Mouse (Mus musculus): ENCODE measurements at regions not wholly inside any gene's neighbourhood (a gene's known extent, or its start where the extent isn't known, plus 50 kb on each side); places are given as distances from the start of the nearest gene placed in this dataset.

DNA sequence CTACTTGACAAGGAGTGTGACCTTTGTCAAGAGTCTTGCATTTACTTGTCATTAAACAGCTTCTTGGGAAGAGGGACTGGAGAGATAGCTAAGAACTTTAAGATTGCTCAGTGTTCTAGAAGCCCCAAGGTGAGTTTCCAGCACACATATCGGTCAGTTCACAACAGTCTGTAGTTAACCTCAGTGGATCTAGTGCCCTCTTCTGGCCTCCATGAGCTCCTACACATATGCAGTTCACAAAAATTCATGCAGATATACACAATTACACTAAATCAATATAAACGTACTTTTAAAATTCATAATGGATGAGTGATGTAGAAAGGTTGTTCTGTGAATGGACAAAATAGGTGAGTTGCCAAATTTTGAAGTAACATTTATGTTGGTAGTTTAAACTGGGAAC lies 77.1 kb downstream of the Spry2 start:
- ATAC-seq (ENCODE audit: low FRiP score, low read depth) (no peak), DNase-seq (ENCODE audit: low spot score) (no peak)
- 97% methylated on average over 2 of the region's 2 CpGs for WGBS
- H3K4me1 ChIP-seq (ENCODE audit: control insufficient read depth, insufficient read depth, low read length) = peaks cover 3% of the 10 kb centered on the region; the same call in 1 of the 2 replicates
- H3K36me3 ChIP-seq (ENCODE audit: control insufficient read depth, insufficient read depth, low read length) = no peaks in the 10 kb centered on the region
- no peaks in the 10 kb centered on the region for H3K9me3 ChIP-seq (ENCODE audit: control insufficient read depth, low read length)
- no peak overlapping the region for H3K4me3 ChIP-seq (replicated peaks; ENCODE audit: low read length)
- H3K4me2 ChIP-seq (replicated peaks; ENCODE audit: low read depth, low read length, severe bottlenecking) = no peak overlapping the region
- no peak overlapping the region for H3K27ac ChIP-seq (replicated peaks; ENCODE audit: low read depth, low read length)
- H3K9ac ChIP-seq (ENCODE audit: low read depth, low read length, severe bottlenecking) = no peak overlapping the region
- no peaks in the 10 kb centered on the region for H3K27me3 ChIP-seq (ENCODE audit: control insufficient read depth, insufficient read depth, low read length)
- no peak for TF ChIP-seq POLR2A (IDR thresholded peaks at IDR 0.05; ENCODE audit: borderline replicate concordance, extremely low read depth, insufficient read depth, insufficient read length)

DNA sequence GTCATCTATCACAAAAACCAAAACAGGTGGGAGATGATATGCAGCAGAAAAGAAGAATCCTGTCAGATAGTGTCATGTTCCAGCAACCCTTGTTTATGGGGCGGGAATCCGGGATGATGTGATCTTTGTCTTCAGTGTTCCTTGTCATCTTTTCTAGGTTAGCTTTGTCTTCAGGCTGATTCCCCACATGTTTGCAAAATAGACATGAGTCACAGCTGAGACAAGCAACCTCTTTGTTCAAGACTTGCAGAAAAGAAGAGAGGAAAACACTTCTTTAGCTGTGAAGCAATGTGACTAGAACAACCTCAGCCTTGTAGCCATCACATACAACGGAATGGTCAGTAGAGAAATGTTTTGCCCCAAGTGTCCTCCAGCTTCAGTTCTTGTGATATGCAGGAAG lies 77.8 kb downstream of the Spry2 start:
- no peak overlapping the region for H3K4me3 ChIP-seq (replicated peaks; ENCODE audit: low read length)
- H3K27me3 ChIP-seq (ENCODE audit: control insufficient read depth, insufficient read depth, low read length) = no peaks in the 10 kb centered on the region
- H3K9ac ChIP-seq (ENCODE audit: low read depth, low read length, severe bottlenecking) = no peak overlapping the region
- no peaks in the 10 kb centered on the region for H3K36me3 ChIP-seq (ENCODE audit: control insufficient read depth, insufficient read depth, low read length)
- no peak for TF ChIP-seq POLR2A (IDR thresholded peaks at IDR 0.05; ENCODE audit: borderline replicate concordance, extremely low read depth, insufficient read depth, insufficient read length)
- peaks cover 3% of the 10 kb centered on the region; the same call in 1 of the 2 replicates for H3K4me1 ChIP-seq (ENCODE audit: control insufficient read depth, insufficient read depth, low read length)
- DNase-seq (ENCODE audit: low spot score) (no peak), ATAC-seq (ENCODE audit: low FRiP score, low read depth) (no peak)
- H3K27ac ChIP-seq (replicated peaks; ENCODE audit: low read depth, low read length) = no peak overlapping the region
- WGBS = 90% methylated on average over 3 of the region's 3 CpGs
- no peaks in the 10 kb centered on the region for H3K9me3 ChIP-seq (ENCODE audit: control insufficient read depth, low read length)
- H3K4me2 ChIP-seq (replicated peaks; ENCODE audit: low read depth, low read length, severe bottlenecking) = no peak overlapping the region

DNA sequence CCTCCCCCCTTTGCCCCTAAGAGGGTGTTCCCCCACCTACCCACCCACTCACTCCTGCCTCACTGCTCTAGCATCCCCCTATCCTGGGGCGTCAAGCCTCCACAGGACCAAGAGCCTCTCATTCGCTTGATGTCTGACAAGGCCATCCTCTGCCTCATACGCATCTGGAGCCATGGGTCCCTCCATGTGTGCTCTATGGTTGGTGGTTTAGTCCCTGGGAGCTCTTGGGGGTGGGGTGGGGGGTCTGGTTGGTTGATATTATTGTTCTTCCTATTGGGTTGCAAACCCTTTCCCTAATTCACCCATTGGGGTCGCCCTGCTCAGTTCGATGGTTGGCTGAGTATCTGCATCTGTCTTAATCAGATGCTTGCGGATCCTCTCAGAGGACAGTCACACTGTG lies 79.1 kb downstream of the Spry2 start:
- Histone ChIP-seq H3K4me3 (replicated peaks; ENCODE audit: low read length) (no peak overlapping the region), H3K27me3 (ENCODE audit: control insufficient read depth, insufficient read depth, low read length) (no peaks in the 10 kb centered on the region), H3K27ac (replicated peaks; ENCODE audit: low read depth, low read length) (no peak overlapping the region), H3K9ac (ENCODE audit: low read depth, low read length, severe bottlenecking) (no peak overlapping the region), H3K4me2 (replicated peaks; ENCODE audit: low read depth, low read length, severe bottlenecking) (no peak overlapping the region), H3K4me1 (ENCODE audit: control insufficient read depth, insufficient read depth, low read length) (peaks cover 3% of the 10 kb centered on the region; the same call in 1 of the 2 replicates), H3K9me3 (ENCODE audit: control insufficient read depth, low read length) (no peaks in the 10 kb centered on the region), H3K36me3 (ENCODE audit: control insufficient read depth, insufficient read depth, low read length) (no peaks in the 10 kb centered on the region)
- TF ChIP-seq POLR2A (IDR thresholded peaks at IDR 0.05; ENCODE audit: borderline replicate concordance, extremely low read depth, insufficient read depth, insufficient read length) = no peak
- no peak for ATAC-seq (ENCODE audit: low FRiP score, low read depth)
- no peak for DNase-seq (ENCODE audit: low spot score)
- 95% methylated on average over 6 of the region's 6 CpGs for whole genome bisulfite sequencing

DNA sequence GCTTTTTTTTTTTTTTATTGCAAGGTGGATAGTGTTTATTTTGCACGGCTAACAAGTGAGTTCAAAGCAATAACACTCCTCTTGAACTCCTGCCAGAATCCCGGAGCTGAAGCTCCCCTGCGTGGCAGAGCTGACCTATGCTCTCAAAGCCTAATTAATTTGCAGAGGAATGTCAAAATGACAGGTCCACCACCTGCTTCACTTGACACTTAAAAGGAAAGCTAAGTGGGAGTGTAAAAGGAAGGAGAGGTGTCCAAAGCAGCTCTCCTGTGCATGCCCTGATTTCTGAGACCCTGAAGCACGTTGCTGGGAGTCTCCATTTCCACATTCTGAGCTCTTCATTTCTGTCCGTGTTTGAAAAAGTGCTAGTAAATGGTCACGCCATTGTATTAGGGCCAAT lies 80.8 kb downstream of the Spry2 start:
- H3K36me3 ChIP-seq (ENCODE audit: control insufficient read depth, insufficient read depth, low read length) = no peaks in the 10 kb centered on the region
- H3K27me3 ChIP-seq (ENCODE audit: control insufficient read depth, insufficient read depth, low read length) = no peaks in the 10 kb centered on the region
- H3K4me1 ChIP-seq (ENCODE audit: control insufficient read depth, insufficient read depth, low read length) = peaks cover 3% of the 10 kb centered on the region; the same call in 1 of the 2 replicates
- peak overlapping the region; percentile 52 for H3K4me2 ChIP-seq (replicated peaks; ENCODE audit: low read depth, low read length, severe bottlenecking)
- ATAC-seq (ENCODE audit: low FRiP score, low read depth) (no peak), DNase-seq (ENCODE audit: low spot score) (no peak)
- H3K4me3 ChIP-seq (replicated peaks; ENCODE audit: low read length) = peak overlapping the region; percentile 21
- TF ChIP-seq POLR2A (IDR thresholded peaks at IDR 0.05; ENCODE audit: borderline replicate concordance, extremely low read depth, insufficient read depth, insufficient read length) = no peak
- H3K9ac ChIP-seq (ENCODE audit: low read depth, low read length, severe bottlenecking) = 0 out of 2 replicates have a peak overlapping the region, but pooled peaks have one; percentile 12
- no peaks in the 10 kb centered on the region for H3K9me3 ChIP-seq (ENCODE audit: control insufficient read depth, low read length)
- H3K27ac ChIP-seq (replicated peaks; ENCODE audit: low read depth, low read length) = no peak overlapping the region
- 13% methylated on average over 6 of the region's 6 CpGs for WGBS

DNA sequence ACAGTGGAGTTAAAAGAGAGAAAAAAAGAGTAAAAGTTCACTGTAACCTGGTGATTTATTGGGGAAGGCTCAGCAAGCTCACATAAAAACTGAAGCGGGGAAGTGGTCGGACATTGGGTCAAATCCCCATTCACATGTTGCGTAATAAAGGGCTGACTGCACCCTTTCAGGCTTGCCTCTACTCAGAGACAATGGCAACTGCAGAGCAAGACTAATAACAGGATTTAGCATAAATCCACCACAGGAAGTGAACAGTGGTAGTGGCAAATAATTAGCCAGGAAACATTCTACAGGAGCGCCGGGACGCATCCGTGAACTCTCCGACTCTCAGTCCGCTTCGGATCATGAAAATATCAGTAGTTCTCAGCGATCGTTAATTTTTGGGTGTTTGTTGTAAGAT lies 81.3 kb downstream of the Spry2 start:
- 3% methylated on average over 12 of the region's 12 CpGs for WGBS
- DNase-seq (ENCODE audit: low spot score) = peak; percentile 14
- H3K36me3 ChIP-seq (ENCODE audit: control insufficient read depth, insufficient read depth, low read length) = no peaks in the 10 kb centered on the region
- peak overlapping the region; percentile 21 for H3K4me3 ChIP-seq (replicated peaks; ENCODE audit: low read length)
- H3K4me2 ChIP-seq (replicated peaks; ENCODE audit: low read depth, low read length, severe bottlenecking) = peak overlapping the region; percentile 52
- no peak for TF ChIP-seq POLR2A (IDR thresholded peaks at IDR 0.05; ENCODE audit: borderline replicate concordance, extremely low read depth, insufficient read depth, insufficient read length)
- peaks cover 3% of the 10 kb centered on the region; the same call in 1 of the 2 replicates for H3K4me1 ChIP-seq (ENCODE audit: control insufficient read depth, insufficient read depth, low read length)
- H3K9ac ChIP-seq (ENCODE audit: low read depth, low read length, severe bottlenecking) = 0 out of 2 replicates have a peak overlapping the region, but pooled peaks have one; percentile 12
- no peaks in the 10 kb centered on the region for H3K27me3 ChIP-seq (ENCODE audit: control insufficient read depth, insufficient read depth, low read length)
- no peaks in the 10 kb centered on the region for H3K9me3 ChIP-seq (ENCODE audit: control insufficient read depth, low read length)
- no peak for ATAC-seq (ENCODE audit: low FRiP score, low read depth)
- H3K27ac ChIP-seq (replicated peaks; ENCODE audit: low read depth, low read length) = no peak overlapping the region

DNA sequence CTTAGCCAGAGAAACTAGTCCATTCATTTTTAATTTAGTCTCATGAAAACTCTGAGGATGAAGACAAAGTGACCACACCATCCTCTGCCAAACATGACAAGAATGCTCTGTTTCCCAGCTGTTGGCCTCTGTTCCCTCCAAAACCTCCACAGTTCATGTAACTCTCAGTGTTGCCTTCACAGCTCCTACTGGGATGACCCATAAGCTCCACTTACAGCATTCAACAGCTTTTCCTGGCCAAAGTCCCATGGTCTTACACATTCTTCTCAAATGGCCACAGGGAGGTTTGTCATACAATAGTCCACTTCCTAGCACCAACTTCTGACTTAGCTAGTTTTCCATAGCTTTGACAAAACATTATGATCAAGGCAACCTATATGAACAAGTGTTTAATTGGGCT lies 83.0 kb downstream of the Spry2 start:
- Histone ChIP-seq H3K4me3 (replicated peaks; ENCODE audit: low read length) (no peak overlapping the region), H3K36me3 (ENCODE audit: control insufficient read depth, insufficient read depth, low read length) (no peaks in the 10 kb centered on the region), H3K9ac (ENCODE audit: low read depth, low read length, severe bottlenecking) (no peak overlapping the region), H3K4me1 (ENCODE audit: control insufficient read depth, insufficient read depth, low read length) (peaks cover 3% of the 10 kb centered on the region; the same call in 1 of the 2 replicates), H3K27ac (replicated peaks; ENCODE audit: low read depth, low read length) (no peak overlapping the region), H3K27me3 (ENCODE audit: control insufficient read depth, insufficient read depth, low read length) (no peaks in the 10 kb centered on the region), H3K4me2 (replicated peaks; ENCODE audit: low read depth, low read length, severe bottlenecking) (no peak overlapping the region), H3K9me3 (ENCODE audit: control insufficient read depth, low read length) (no peaks in the 10 kb centered on the region)
- no peak for TF ChIP-seq POLR2A (IDR thresholded peaks at IDR 0.05; ENCODE audit: borderline replicate concordance, extremely low read depth, insufficient read depth, insufficient read length)
- ATAC-seq (ENCODE audit: low FRiP score, low read depth) (no peak), DNase-seq (ENCODE audit: low spot score) (no peak)
